Mouse (Mus musculus) central nervous system, embryonic 11.5 days (tissue): Measurements from ENCODE around the gene Shank3. TPM values are rescaled to one million over a fixed set of nuclear protein-coding genes. Genes with fewer than 3 reads are reported as not detected.

Experiments used
- polyA plus RNA-seq: library from polyadenylated mRNA; depleted of rRNA; stranded (reverse); fragments of >200 nt; gene quantifications from 2 replicates; pipeline ENCODE4 v1.2.3, GENCODE M21; 2012; rRNA removed

Gene Shank3
- 14.4 and 14.9 TPM in 2 replicates for polyA plus RNA-seq

GRCm38 (mm10) chr15:89498961-89499688 lies at the start of gene Shank3:
Gene Shank3 (plus strand): TSS chr15:89499623.

GRCm38 (mm10) chr15:89453865-89454478 lies 45.5 kb upstream of the Shank3 start, which contains the start of gene Mapk8ip2:
Gene Mapk8ip2 (plus strand): TSS chr15:89453913.

GRCm38 (mm10) chr15:89477091-89477491 lies 22.3 kb upstream of the Shank3 start, which contains the start of gene Arsa:
Gene Arsa (minus strand): TSS chr15:89477425.

GRCm38 (mm10) chr15:89568114-89568513 lies 68.7 kb downstream of the Shank3 start, which contains the start of gene Acr:
Gene Acr (plus strand): TSS chr15:89568326.

GRCm38 (mm10) chr15:89591723-89592455 lies 92.5 kb downstream of the Shank3 start, which contains the start of gene Rabl2:
Gene Rabl2 (minus strand): TSS chr15:89591923.

Other genes starting within 250 kb of the Shank3 start
- 144 and 184 TPM in 2 replicates for gene Sbf1, start 184.3 kb upstream of the Shank3 start, polyA plus RNA-seq
- gene Adm2, start 176.9 kb upstream of the Shank3 start, polyA plus RNA-seq, result 0.16 and 0.50 TPM in 2 replicates
- 0.10 and 0.11 TPM in 2 replicates for gene Miox, start 165.2 kb upstream of the Shank3 start, polyA plus RNA-seq
- 33.1 and 38.1 TPM in 2 replicates for gene Lmf2, start 144.0 kb upstream of the Shank3 start, polyA plus RNA-seq
- 124 and 153 TPM in 2 replicates for gene Ncaph2, start 143.9 kb upstream of the Shank3 start, polyA plus RNA-seq
- gene Sco2, start 125.8 kb upstream of the Shank3 start, polyA plus RNA-seq, result 13.7 and 16.9 TPM in 2 replicates
- 1.4 TPM in 2 replicates for gene Tymp, start 122.6 kb upstream of the Shank3 start, polyA plus RNA-seq
- gene Odf3b, start 120.3 kb upstream of the Shank3 start, polyA plus RNA-seq, result 0.43 and 0.58 TPM in 2 replicates
- not detected in 2 replicates for gene Klhdc7b, start 114.7 kb upstream of the Shank3 start, polyA plus RNA-seq
- not detected in 2 replicates for gene Syce3, start 89.1 kb upstream of the Shank3 start, polyA plus RNA-seq
- gene Cpt1b, start 73.8 kb upstream of the Shank3 start, polyA plus RNA-seq, result 8.1 and 8.8 TPM in 2 replicates
- 1.9 and 2.7 TPM in 2 replicates for gene C730034F03Rik, start 70.0 kb upstream of the Shank3 start, polyA plus RNA-seq
- gene Gm44502, start 69.9 kb upstream of the Shank3 start, polyA plus RNA-seq, result 0.47 and 0.48 TPM in 2 replicates
- gene Chkb, start 69.7 kb upstream of the Shank3 start, polyA plus RNA-seq, result 66.9 and 96.2 TPM in 2 replicates
- 25.4 and 34.2 TPM in 2 replicates for gene Mapk8ip2, start 45.7 kb upstream of the Shank3 start, polyA plus RNA-seq
- gene Arsa, start 22.2 kb upstream of the Shank3 start, polyA plus RNA-seq, result 11.8 and 13.7 TPM in 2 replicates
- gene Acr, start 68.7 kb downstream of the Shank3 start, polyA plus RNA-seq, result 1.6 and 2.4 TPM in 2 replicates
- gene Rabl2, start 92.3 kb downstream of the Shank3 start, polyA plus RNA-seq, result 65.9 and 78.0 TPM in 2 replicates